Comparison of ENCODE assay signal across 18 mouse cellular contexts in the genomic region with DNA sequence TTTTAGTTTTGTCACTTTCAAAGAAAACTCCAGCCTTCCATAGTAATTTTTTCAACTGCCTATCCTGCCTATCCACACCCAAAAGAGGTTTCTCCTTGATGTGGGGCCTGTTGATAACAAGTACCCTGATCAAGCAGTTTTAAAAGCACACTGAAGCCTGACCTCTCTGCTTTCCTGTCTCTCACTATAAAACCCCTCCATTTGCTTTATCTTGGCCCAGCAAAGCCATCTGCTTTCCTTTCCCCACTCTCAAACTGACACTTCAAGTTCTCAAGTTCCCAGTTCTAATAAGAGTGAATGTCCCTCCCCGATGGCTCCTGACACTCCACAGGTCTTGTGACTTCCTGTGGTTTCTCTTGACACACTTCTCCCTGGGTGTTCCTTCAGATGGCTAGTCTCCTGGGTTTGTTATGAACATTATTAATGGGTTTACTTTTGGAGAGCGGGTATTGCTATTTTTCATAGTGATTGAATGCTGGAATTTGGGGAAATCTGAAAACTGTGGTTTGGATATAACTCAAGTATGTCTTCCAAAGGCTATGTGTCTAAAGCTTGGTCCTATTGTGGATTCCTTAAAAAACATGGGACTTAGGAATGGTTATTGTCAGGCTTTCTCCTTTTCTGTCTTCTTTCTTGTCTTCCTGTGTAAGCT.
DNase-seq lines count a peak whose midpoint lies in the region; ATAC-seq and TF ChIP-seq lines count a peak whose summit lies in the region.
"Had no signal": no experiment of that assay in that cellular context is flagged by ENCODE, and none has a peak within 500 bp of the region (broad histone marks: within the 10 kb centered on the region; RNA-seq: fewer than 3 reads in every experiment).

No protein-coding gene starts in this region.

- H3K27ac ChIP-seq in stomach, embryonic 14.5 days (ENCODE audit: low read length) = no peak overlapping the region
- no peak overlapping the region for H3K27ac ChIP-seq in stomach, postnatal 0 days (replicated peaks)
- H3K27ac ChIP-seq in embryonic facial prominence, embryonic 14.5 days (replicated peaks; ENCODE audit: low read depth, low read length) = no peak overlapping the region
- H3K27ac ChIP-seq in liver, embryonic 16.5 days (ENCODE audit: low read length) = peak overlapping the region; percentile 67
- H3K27ac ChIP-seq in kidney, embryonic 16.5 days (ENCODE audit: low read length) = no peak overlapping the region
- H3K27ac ChIP-seq: embryonic facial prominence, embryonic 15.5 days; lung, embryonic 15.5 days; neural tube, embryonic 12.5 days had no signal

- no peak overlapping the region for H3K9ac ChIP-seq in stomach, embryonic 14.5 days (replicated peaks; ENCODE audit: low read depth, low read length)
- no peak overlapping the region for H3K9ac ChIP-seq in stomach, postnatal 0 days (ENCODE audit: low read length)
- H3K9ac ChIP-seq in embryonic facial prominence, embryonic 14.5 days (ENCODE audit: low read depth, low read length) = no peak overlapping the region
- H3K9ac ChIP-seq in liver, embryonic 16.5 days (ENCODE audit: low read depth, low read length) = no peak overlapping the region
- H3K9ac ChIP-seq in kidney, embryonic 16.5 days (replicated peaks; ENCODE audit: low read length) = no peak overlapping the region
- H3K9ac ChIP-seq: embryonic facial prominence, embryonic 15.5 days; heart, embryonic 12.5 days; lung, embryonic 15.5 days; neural tube, embryonic 12.5 days had no signal

- no peaks in the 10 kb centered on the region for H3K9me3 ChIP-seq in stomach, embryonic 14.5 days (ENCODE audit: control insufficient read depth, low read depth, low read length)
- no peaks in the 10 kb centered on the region for H3K9me3 ChIP-seq in stomach, postnatal 0 days (ENCODE audit: control insufficient read depth, low read length)
- no peaks in the 10 kb centered on the region for H3K9me3 ChIP-seq in embryonic facial prominence, embryonic 14.5 days (ENCODE audit: control insufficient read depth, low read length)
- no peaks in the 10 kb centered on the region for H3K9me3 ChIP-seq in liver, embryonic 16.5 days (replicated peaks; ENCODE audit: control insufficient read depth, low read length)
- H3K9me3 ChIP-seq in kidney, embryonic 16.5 days (ENCODE audit: low read length) = no peaks in the 10 kb centered on the region
- H3K9me3 ChIP-seq: embryonic facial prominence, embryonic 15.5 days; heart, embryonic 12.5 days; lung, embryonic 15.5 days; neural tube, embryonic 12.5 days had no signal

- H3K4me2 ChIP-seq in stomach, embryonic 14.5 days (replicated peaks; ENCODE audit: low read depth, low read length) = no peak overlapping the region
- no peak overlapping the region for H3K4me2 ChIP-seq in stomach, postnatal 0 days (replicated peaks; ENCODE audit: low read depth)
- no peak overlapping the region for H3K4me2 ChIP-seq in embryonic facial prominence, embryonic 14.5 days (ENCODE audit: low read depth, low read length)
- H3K4me2 ChIP-seq in liver, embryonic 16.5 days (ENCODE audit: low read depth, low read length) = no peak overlapping the region
- no peak overlapping the region for H3K4me2 ChIP-seq in kidney, embryonic 16.5 days (replicated peaks; ENCODE audit: low read depth, low read length)
- H3K4me2 ChIP-seq: embryonic facial prominence, embryonic 15.5 days; heart, embryonic 12.5 days; lung, embryonic 15.5 days; neural tube, embryonic 12.5 days had no signal

- no peaks in the 10 kb centered on the region for H3K36me3 ChIP-seq in stomach, embryonic 14.5 days (ENCODE audit: control insufficient read depth, insufficient read depth, low read length)
- no peaks in the 10 kb centered on the region for H3K36me3 ChIP-seq in stomach, postnatal 0 days (ENCODE audit: control insufficient read depth, insufficient read depth, low read length)
- no peaks in the 10 kb centered on the region for H3K36me3 ChIP-seq in embryonic facial prominence, embryonic 14.5 days (ENCODE audit: control insufficient read depth, insufficient read depth, low read length)
- no peaks in the 10 kb centered on the region for H3K36me3 ChIP-seq in liver, embryonic 16.5 days (ENCODE audit: control insufficient read depth, insufficient read depth)
- no peaks in the 10 kb centered on the region for H3K36me3 ChIP-seq in kidney, embryonic 16.5 days (ENCODE audit: insufficient read depth, low read length)
- H3K36me3 ChIP-seq: embryonic facial prominence, embryonic 15.5 days; heart, embryonic 12.5 days; lung, embryonic 15.5 days; neural tube, embryonic 12.5 days had no signal

- 33% methylated on average over 2 of the region's 2 CpGs for WGBS in stomach, embryonic 14.5 days
- 51% methylated on average over 2 of the region's 2 CpGs for WGBS in stomach, postnatal 0 days
- WGBS in embryonic facial prominence, embryonic 14.5 days = 47% methylated on average over 2 of the region's 2 CpGs
- 7% methylated on average over 2 of the region's 2 CpGs for WGBS in liver, embryonic 16.5 days (ENCODE audit: insufficient replicate concordance)
- 28% methylated on average over 2 of the region's 2 CpGs for WGBS in kidney, embryonic 16.5 days

- H3K4me3 ChIP-seq in stomach, embryonic 14.5 days (ENCODE audit: low read depth, low read length) = no peak overlapping the region
- H3K4me3 ChIP-seq in stomach, postnatal 0 days (ENCODE audit: low read depth, low read length) = no peak overlapping the region
- H3K4me3 ChIP-seq in embryonic facial prominence, embryonic 14.5 days (ENCODE audit: low read depth, low read length) = no peak overlapping the region
- H3K4me3 ChIP-seq in liver, embryonic 16.5 days (ENCODE audit: low read depth, low read length) = no peak overlapping the region
- no peak overlapping the region for H3K4me3 ChIP-seq in kidney, embryonic 16.5 days (ENCODE audit: low read length)
- H3K4me3 ChIP-seq: embryonic facial prominence, embryonic 15.5 days; heart, embryonic 12.5 days; lung, embryonic 15.5 days; neural tube, embryonic 12.5 days had no signal

- no peak for TF ChIP-seq EP300 in stomach, postnatal 0 days (optimal IDR thresholded peaks at IDR 0.05)

- no peak for TF ChIP-seq CTCF in stomach, postnatal 0 days (IDR thresholded peaks at IDR 0.05; ENCODE audit: low read depth)

- no peaks in the 10 kb centered on the region for H3K27me3 ChIP-seq in stomach, embryonic 14.5 days (ENCODE audit: control insufficient read depth, insufficient read depth, low read length)
- no peaks in the 10 kb centered on the region for H3K27me3 ChIP-seq in stomach, postnatal 0 days (ENCODE audit: control insufficient read depth, insufficient read depth, low read length)
- H3K27me3 ChIP-seq in embryonic facial prominence, embryonic 14.5 days (replicated peaks; ENCODE audit: control insufficient read depth, insufficient read depth, low read length) = no peaks in the 10 kb centered on the region
- H3K27me3 ChIP-seq in liver, embryonic 16.5 days (ENCODE audit: control insufficient read depth, insufficient read depth, low read depth, low read length) = no peaks in the 10 kb centered on the region
- H3K27me3 ChIP-seq in kidney, embryonic 16.5 days (ENCODE audit: insufficient read depth, low read length) = no peaks in the 10 kb centered on the region
- H3K27me3 ChIP-seq: embryonic facial prominence, embryonic 15.5 days; heart, embryonic 12.5 days; lung, embryonic 15.5 days; neural tube, embryonic 12.5 days had no signal

- no peak for DNase-seq in stomach, postnatal 0 days (ENCODE audit: low spot score)
- DNase-seq in embryonic facial prominence, embryonic 14.5 days (ENCODE audit: low spot score) = peak; percentile 5
- no peak for DNase-seq in cerebellum, postnatal 25 days
- no peak for DNase-seq in spleen, postnatal 4 days (ENCODE audit: low spot score in 2 of 2)
- DNase-seq: adrenal gland, postnatal 25 days; cerebellum, adult 2 months; gastrocnemius, postnatal 10 days; kidney, adult 11 months had no signal

- peak; percentile 10; the same call in 1 of the 2 replicates for ATAC-seq in stomach, embryonic 14.5 days (ENCODE audit: insufficient number of reproducible peaks, insufficient read depth, low FRiP score, low read depth)
- ATAC-seq in stomach, postnatal 0 days (ENCODE audit: low FRiP score, low TSS enrichment) = no peak
- no peak for ATAC-seq in embryonic facial prominence, embryonic 14.5 days (ENCODE audit: low read depth)
- peak; percentile 83 for ATAC-seq in liver, embryonic 16.5 days (ENCODE audit: low read depth)
- no peak for ATAC-seq in kidney, embryonic 16.5 days (ENCODE audit: low FRiP score, low TSS enrichment)
- ATAC-seq: CD4-positive, CD25-positive, alpha-beta regulatory T cell, adult 4 months; forebrain, embryonic 16.5 days; midbrain, embryonic 16.5 days had no signal

- H3K4me1 ChIP-seq in stomach, embryonic 14.5 days (ENCODE audit: control insufficient read depth, insufficient read depth, low read length) = no peaks in the 10 kb centered on the region
- H3K4me1 ChIP-seq in stomach, postnatal 0 days (replicated peaks; ENCODE audit: control insufficient read depth, insufficient read depth) = no peaks in the 10 kb centered on the region
- H3K4me1 ChIP-seq in embryonic facial prominence, embryonic 14.5 days (ENCODE audit: control insufficient read depth, insufficient read depth, low read length) = no peaks in the 10 kb centered on the region
- peaks cover 5% of the 10 kb centered on the region for H3K4me1 ChIP-seq in liver, embryonic 16.5 days (ENCODE audit: control insufficient read depth, low read depth, low read length)
- H3K4me1 ChIP-seq in kidney, embryonic 16.5 days (ENCODE audit: insufficient read depth, low read length) = no peaks in the 10 kb centered on the region
- H3K4me1 ChIP-seq: embryonic facial prominence, embryonic 15.5 days; lung, embryonic 15.5 days; neural tube, embryonic 12.5 days had no signal

Comparison
In these comparisons a context has a peak if more than half of its experiments do, and no peak if none do; other contexts are left out.
1. ATAC-seq: peak in stomach, embryonic 14.5 days (single experiment) and liver, embryonic 16.5 days (single experiment); none in stomach, postnatal 0 days (single experiment), embryonic facial prominence, embryonic 14.5 days (single experiment) and kidney, embryonic 16.5 days (single experiment).